Mouse (Mus musculus): Measurements from ENCODE around the gene Tshz3. TPM values are rescaled to one million over a fixed set of nuclear protein-coding genes. Genes with fewer than 3 reads are reported as not detected.

The Tshz3 gene
- polyA plus RNA-seq, 1 experiment from 2014 or later: 12.0 TPM

DNA sequence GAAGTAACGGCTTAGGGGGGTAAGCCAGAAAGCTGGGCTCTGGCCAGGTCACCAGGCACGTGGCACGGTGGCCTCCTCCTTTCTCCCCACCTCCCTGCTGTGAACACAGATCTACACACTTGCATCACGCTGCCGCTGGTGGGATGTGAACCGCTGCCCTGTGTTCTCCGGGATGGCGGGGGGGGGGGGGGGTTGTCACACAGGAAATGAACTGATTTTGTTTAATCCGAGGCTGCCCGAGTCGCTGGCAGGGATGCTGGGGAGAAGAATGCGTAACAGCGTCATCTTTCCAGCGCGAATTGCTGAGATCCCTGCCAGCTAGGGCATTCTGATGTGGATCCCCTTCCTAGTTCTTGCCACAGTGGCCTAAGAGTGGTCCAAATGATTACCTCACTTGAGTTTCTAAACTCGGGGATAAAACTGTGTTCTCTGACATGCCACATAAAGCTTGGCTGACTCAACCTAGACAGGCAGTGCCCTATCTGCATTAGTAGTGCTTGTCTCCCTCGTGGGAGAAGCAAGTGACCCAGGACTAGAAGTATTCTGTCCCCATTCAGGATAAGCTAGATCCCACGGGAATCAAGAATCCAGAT, 18.0 kb upstream of the Tshz3 start:
- 0 out of 2 replicates have a peak, but pooled peaks have one; percentile 19 for ATAC-seq (ENCODE audit: insufficient number of reproducible peaks, low FRiP score, low TSS enrichment, low read depth)
- Histone ChIP-seq H3K36me3 (no peaks in the 10 kb centered on the region), H3K27ac (replicated peaks) (no peak overlapping the region), H3K4me2 (replicated peaks) (peak overlapping the region; percentile 43), H3K4me3 (replicated peaks) (peak overlapping the region; percentile 27), H3K9me3 (replicated peaks) (no peaks in the 10 kb centered on the region), H3K9ac (no peak overlapping the region), H3K27me3 (peaks cover 47% of the 10 kb centered on the region), H3K4me1 (peaks cover 18% of the 10 kb centered on the region; the same call in 1 of the 2 replicates)
- under 1% methylated on average over 18 of the region's 18 CpGs for WGBS

DNA sequence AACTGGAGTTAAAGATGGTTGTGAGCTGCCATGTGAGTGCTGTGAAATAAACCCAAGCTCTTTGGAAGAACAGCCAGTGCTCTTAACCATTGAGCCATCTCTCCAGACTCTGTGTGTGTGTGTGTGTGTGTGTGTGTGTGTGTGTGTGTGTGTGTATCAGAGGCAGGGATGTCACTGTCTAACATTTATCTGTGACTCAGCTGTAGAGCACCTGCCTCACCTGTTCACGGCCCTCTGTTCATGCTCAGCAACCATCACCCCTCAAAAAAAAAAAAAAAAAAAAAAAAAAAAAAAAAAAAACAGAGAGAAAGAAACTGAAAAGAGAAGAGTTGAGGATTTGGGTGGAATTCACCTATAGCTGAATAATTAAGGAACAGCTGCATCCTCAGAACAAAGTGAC, 10.4 kb upstream of the Tshz3 start:
- Histone ChIP-seq H3K4me1 (peaks cover 16% of the 10 kb centered on the region), H3K4me2 (replicated peaks) (no peak overlapping the region), H3K9me3 (replicated peaks) (no peaks in the 10 kb centered on the region), H3K9ac (no peak overlapping the region), H3K27ac (replicated peaks) (no peak overlapping the region), H3K27me3 (peaks cover 42% of the 10 kb centered on the region), H3K4me3 (replicated peaks) (no peak overlapping the region), H3K36me3 (no peaks in the 10 kb centered on the region)
- 100% methylated on average over 1 of the region's 1 CpGs for WGBS
- no peak for ATAC-seq (ENCODE audit: insufficient number of reproducible peaks, low FRiP score, low TSS enrichment, low read depth)

DNA sequence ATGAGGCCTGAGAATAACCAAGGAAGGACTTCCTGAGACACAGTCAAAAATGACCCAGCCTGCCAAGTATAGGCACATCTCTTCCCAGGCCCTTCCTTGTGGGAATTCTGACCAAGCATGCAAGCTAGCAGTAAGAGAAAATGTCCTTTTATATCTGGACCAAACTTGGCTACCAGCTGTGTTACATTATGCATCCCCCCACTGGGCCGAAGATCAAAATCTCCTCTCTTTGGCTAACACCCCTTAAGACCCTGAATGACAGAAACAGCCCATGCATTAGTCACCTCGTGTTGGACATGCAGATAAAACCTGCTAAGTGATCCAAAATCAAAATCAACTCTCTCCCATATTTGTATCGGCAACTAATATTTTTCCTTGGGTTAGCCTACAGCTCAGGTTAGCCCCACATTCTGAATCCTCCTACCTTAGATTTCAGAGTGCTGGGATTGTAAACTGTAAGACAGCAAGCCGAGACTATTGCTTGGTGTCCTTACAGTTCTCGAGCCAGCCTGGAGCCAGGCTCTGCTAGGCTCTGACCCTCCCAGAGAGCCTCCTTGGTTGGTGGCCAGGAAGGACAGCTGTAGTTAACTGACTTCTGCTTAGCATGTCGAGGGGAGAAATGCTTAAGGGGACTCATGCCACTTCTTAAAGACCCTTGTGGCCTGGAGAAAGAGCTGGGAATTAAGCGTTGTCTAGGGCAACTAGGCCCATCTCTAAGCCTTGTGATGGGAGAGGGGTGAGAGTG, 8.7 kb upstream of the Tshz3 start:
- no peak overlapping the region for H3K9ac ChIP-seq
- H3K27me3 ChIP-seq: peaks cover 59% of the 10 kb centered on the region
- H3K4me2 ChIP-seq (replicated peaks): no peak overlapping the region
- no peak for ATAC-seq (ENCODE audit: insufficient number of reproducible peaks, low FRiP score, low TSS enrichment, low read depth)
- H3K9me3 ChIP-seq (replicated peaks): no peaks in the 10 kb centered on the region
- H3K4me1 ChIP-seq: peaks cover 16% of the 10 kb centered on the region
- H3K4me3 ChIP-seq (replicated peaks): no peak overlapping the region
- WGBS: 52% methylated on average over 7 of the region's 7 CpGs
- H3K27ac ChIP-seq (replicated peaks): no peak overlapping the region
- no peaks in the 10 kb centered on the region for H3K36me3 ChIP-seq

DNA sequence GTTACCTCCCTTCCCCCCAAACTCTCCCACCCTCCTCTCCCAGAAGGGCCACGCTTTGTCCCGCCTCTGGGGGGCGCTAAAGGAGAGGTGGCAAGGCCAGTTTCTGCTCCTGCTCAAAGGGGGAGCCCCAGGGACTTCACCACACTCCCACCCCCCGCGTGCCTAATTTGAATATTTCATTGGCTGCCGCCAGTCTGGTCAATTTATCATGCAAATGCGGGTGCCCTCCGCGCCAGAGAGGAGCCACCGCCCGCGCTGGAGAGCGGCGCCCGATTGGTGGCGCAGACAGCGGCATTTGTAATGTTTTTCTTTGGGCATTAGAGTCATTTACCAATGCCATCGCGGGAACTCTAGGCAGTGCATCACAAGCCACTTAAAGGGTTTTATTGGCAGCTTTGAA, 7.4 kb upstream of the Tshz3 start:
- Histone ChIP-seq H3K27ac (replicated peaks) (no peak overlapping the region), H3K4me2 (replicated peaks) (peak overlapping the region; percentile 29), H3K9ac (no peak overlapping the region), H3K9me3 (replicated peaks) (no peaks in the 10 kb centered on the region), H3K4me1 (peaks cover 21% of the 10 kb centered on the region), H3K27me3 (peaks cover 68% of the 10 kb centered on the region), H3K4me3 (replicated peaks) (no peak overlapping the region; the same call in 1 of the 2 replicates), H3K36me3 (no peaks in the 10 kb centered on the region)
- WGBS: 2% methylated on average over 19 of the region's 19 CpGs
- no peak for ATAC-seq (ENCODE audit: insufficient number of reproducible peaks, low FRiP score, low TSS enrichment, low read depth)

DNA sequence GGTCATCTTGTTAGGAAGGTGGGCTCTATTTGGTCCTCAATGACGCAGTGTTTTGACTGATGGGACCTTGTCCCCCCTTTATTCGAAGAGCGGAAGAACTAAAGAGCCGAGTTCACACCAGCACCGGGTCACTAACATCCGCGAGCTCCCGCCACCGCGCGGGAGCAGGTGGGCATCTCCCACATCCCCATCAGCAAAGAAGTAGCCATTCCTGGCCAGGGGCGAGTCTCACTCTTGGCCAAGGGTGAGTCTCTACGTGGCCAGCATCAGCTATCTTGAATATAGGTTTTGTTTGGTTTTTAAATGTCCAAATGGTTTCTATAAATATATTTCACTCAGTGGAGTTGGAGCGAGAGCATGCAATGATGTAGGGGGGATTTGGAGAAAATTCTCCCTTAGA, 6.3 kb upstream of the Tshz3 start:
- no peak overlapping the region for H3K27ac ChIP-seq (replicated peaks)
- H3K36me3 ChIP-seq: no peaks in the 10 kb centered on the region
- no peak for ATAC-seq (ENCODE audit: insufficient number of reproducible peaks, low FRiP score, low TSS enrichment, low read depth)
- H3K4me2 ChIP-seq (replicated peaks): peak overlapping the region; percentile 29
- H3K4me1 ChIP-seq: peaks cover 26% of the 10 kb centered on the region
- peak overlapping the region; percentile 1 for H3K4me3 ChIP-seq (replicated peaks)
- H3K9ac ChIP-seq: no peak overlapping the region
- 2% methylated on average over 14 of the region's 14 CpGs for WGBS
- peaks cover 73% of the 10 kb centered on the region for H3K27me3 ChIP-seq
- H3K9me3 ChIP-seq (replicated peaks): no peaks in the 10 kb centered on the region

DNA sequence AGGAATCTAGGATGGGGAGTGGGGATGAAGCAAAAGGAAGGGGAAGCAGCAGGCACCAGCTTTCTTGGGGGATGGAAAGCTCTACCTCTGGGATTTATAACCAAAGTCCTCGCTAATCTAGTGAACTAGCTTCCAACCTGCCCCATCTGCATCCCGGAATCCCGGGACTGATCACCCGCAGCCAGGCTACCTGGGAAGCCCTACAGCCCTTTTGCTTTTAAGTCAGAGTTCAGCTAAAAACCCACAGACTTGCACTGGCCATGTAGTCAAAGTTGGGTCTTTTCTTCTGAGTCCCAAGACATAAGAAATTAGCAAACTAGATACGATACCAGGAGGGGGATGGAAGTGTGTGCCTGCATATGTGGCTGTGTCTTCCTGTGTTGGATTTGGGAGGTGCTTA, 5.5 kb upstream of the Tshz3 start:
- no peak for ATAC-seq (ENCODE audit: insufficient number of reproducible peaks, low FRiP score, low TSS enrichment, low read depth)
- Histone ChIP-seq H3K36me3 (no peaks in the 10 kb centered on the region), H3K27ac (replicated peaks) (no peak overlapping the region), H3K4me2 (replicated peaks) (peak overlapping the region; percentile 29), H3K4me1 (peaks cover 26% of the 10 kb centered on the region), H3K27me3 (peaks cover 73% of the 10 kb centered on the region), H3K9me3 (replicated peaks) (no peaks in the 10 kb centered on the region), H3K4me3 (replicated peaks) (peak overlapping the region; percentile 1; the same call in 1 of the 2 replicates), H3K9ac (no peak overlapping the region)
- WGBS: 7% methylated on average over 5 of the region's 5 CpGs

DNA sequence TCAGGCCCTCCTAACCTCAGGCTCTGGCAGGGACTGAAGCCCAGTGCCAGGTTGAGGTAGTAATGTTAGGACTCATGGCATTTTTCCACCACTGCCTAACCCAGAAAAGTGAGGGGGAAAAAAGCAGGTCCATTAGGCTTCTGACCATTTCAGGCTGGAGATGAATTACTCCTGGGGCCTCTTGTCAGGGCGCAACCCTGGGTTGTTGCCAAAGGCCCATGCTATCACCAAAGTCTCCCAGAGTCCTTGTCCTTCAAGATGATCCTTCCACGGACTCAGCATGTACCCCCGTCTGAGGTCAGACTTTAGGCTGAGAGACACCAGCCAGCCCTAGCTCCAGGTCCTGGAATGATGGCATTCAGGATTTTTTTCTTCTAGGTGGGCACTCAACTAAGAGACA, 4.8 kb upstream of the Tshz3 start:
- Histone ChIP-seq H3K27ac (replicated peaks) (no peak overlapping the region), H3K27me3 (peaks cover 72% of the 10 kb centered on the region), H3K36me3 (no peaks in the 10 kb centered on the region), H3K9ac (no peak overlapping the region), H3K4me1 (peaks cover 26% of the 10 kb centered on the region), H3K4me3 (replicated peaks) (no peak overlapping the region), H3K9me3 (replicated peaks) (no peaks in the 10 kb centered on the region), H3K4me2 (replicated peaks) (no peak overlapping the region)
- WGBS: 34% methylated on average over 3 of the region's 3 CpGs
- no peak for ATAC-seq (ENCODE audit: insufficient number of reproducible peaks, low FRiP score, low TSS enrichment, low read depth)

DNA sequence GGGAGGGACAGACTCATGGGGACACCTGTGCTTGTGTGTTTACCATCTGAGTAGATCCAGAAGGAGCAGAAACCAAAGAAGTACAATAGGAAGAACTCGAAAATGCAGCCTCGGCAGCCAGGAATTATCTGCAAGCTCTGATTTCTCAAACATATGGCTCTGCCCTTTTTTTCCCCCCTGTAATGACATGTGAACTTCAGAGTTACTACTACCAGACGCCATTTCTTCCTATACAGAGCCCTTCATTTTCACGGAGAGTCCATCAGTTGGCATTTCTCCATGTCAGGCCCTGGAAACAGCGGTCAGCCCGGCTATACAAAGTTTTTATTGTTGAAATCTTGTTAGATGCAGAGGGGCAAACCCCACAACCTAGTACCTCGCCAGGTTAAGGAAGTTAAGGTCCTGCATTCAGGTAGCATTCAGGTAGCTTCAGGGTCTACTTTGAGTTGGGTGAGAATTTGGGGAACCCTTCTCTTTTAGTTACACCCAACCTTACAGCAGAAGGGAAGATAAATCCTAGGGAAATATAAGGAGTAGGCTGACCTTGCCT, 3.2 kb upstream of the Tshz3 start:
- H3K4me1 ChIP-seq: peaks cover 40% of the 10 kb centered on the region
- peaks cover 61% of the 10 kb centered on the region for H3K27me3 ChIP-seq
- H3K4me2 ChIP-seq (replicated peaks): peak overlapping the region; percentile 99
- H3K9me3 ChIP-seq (replicated peaks): no peaks in the 10 kb centered on the region
- H3K4me3 ChIP-seq (replicated peaks): peak overlapping the region; percentile 75
- no peaks in the 10 kb centered on the region for H3K36me3 ChIP-seq
- H3K27ac ChIP-seq (replicated peaks): no peak overlapping the region
- WGBS: 21% methylated on average over 7 of the region's 7 CpGs
- H3K9ac ChIP-seq: no peak overlapping the region
- ATAC-seq (ENCODE audit: insufficient number of reproducible peaks, low FRiP score, low TSS enrichment, low read depth): no peak

DNA sequence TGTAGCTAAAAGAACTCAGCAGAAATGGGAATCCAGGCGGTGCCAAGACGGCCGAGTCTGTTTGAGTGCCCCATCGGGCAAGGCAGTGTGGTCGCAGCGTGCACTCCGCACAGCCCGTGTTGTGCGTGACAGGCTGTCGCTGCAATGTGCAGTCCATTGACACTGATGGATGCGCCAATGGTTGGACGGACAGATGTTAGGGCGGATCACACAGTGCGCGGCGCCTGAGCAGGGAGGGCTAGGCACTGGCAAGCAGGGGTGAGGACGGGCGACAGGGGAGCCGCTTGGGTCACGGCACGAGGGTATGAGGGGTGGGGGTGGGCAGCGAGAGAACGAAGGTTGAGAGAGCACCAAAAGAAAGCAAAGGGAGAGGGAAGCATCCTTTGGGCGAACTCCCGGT, 2.6 kb upstream of the Tshz3 start:
- Histone ChIP-seq H3K27me3 (peaks cover 56% of the 10 kb centered on the region), H3K36me3 (no peaks in the 10 kb centered on the region), H3K27ac (replicated peaks) (no peak overlapping the region), H3K9me3 (replicated peaks) (no peaks in the 10 kb centered on the region), H3K4me2 (replicated peaks) (peak overlapping the region; percentile 99), H3K4me1 (peaks cover 39% of the 10 kb centered on the region), H3K9ac (peak overlapping the region; percentile 57; the same call in 1 of the 2 replicates), H3K4me3 (replicated peaks) (peak overlapping the region; percentile 75)
- no peak for ATAC-seq (ENCODE audit: insufficient number of reproducible peaks, low FRiP score, low TSS enrichment, low read depth)
- 1% methylated on average over 25 of the region's 25 CpGs for WGBS

DNA sequence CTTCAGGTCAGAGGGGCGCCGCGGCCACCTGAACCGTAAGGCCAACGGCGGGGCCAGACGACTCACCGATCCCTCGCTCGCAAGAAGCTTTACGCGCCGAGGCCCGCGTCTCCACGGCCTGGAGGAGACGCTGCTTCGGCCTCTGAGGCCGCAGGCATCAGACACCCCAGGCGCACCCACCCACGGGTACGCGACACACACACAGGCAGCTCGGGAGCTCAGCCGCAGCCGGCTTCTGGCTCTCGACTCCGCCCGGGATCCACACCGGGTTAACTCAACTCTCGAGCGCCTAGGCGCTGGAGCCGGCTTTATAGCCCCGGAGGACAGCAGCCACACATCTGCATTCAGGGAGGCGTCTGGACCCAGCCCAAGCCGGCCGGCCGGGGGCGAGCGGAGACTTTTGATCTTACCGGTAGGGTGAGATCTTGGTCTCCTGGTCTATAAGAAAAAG, 2.1 kb upstream of the Tshz3 start:
- no peak for ATAC-seq (ENCODE audit: insufficient number of reproducible peaks, low FRiP score, low TSS enrichment, low read depth)
- H3K9me3 ChIP-seq (replicated peaks): no peaks in the 10 kb centered on the region
- H3K36me3 ChIP-seq: no peaks in the 10 kb centered on the region
- H3K4me1 ChIP-seq: peaks cover 34% of the 10 kb centered on the region
- peaks cover 50% of the 10 kb centered on the region for H3K27me3 ChIP-seq
- peak overlapping the region; percentile 99 for H3K4me2 ChIP-seq (replicated peaks)
- peak overlapping the region; percentile 75 for H3K4me3 ChIP-seq (replicated peaks)
- under 1% methylated on average over 42 of the region's 42 CpGs for whole genome bisulfite sequencing
- H3K9ac ChIP-seq: peak overlapping the region; percentile 57
- H3K27ac ChIP-seq (replicated peaks): peak overlapping the region; percentile 89

DNA sequence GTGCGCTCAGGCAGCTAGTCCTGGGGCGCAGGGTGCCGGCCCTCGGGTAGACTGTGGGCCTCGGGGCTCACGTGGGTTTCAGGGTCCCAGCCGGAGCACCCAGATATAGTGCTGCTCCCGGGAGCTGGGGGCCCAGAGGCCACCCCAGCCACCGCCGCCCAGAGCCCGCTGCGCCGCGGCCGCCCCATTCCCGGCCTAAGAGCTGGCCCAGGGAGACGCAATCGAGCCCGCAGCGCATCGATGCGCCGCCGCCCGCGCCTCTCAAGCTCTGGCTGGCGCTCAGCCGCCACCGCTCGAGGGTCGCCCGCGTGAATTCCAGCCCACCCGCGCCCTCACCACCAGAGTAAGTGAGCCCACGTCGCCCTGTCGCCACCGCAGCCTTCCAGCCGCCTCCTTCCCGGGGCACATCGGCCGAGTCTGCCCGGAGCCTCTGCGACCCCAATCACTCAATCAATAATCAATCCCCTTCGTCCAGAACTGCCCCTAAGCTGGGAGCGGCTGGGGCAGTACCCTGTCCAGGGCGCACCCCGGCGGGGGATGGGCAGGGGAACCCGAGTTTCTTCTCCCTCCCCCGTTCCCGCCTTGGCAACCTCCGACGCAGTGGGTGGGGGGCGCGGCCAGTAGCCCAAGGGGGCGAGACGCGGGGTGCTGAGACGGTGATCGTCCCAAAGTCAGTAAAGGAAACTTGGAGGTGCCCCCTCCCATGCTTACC, 1.4 kb upstream of the Tshz3 start:
- Histone ChIP-seq H3K27me3 (peaks cover 44% of the 10 kb centered on the region), H3K27ac (replicated peaks) (peak overlapping the region; percentile 89), H3K4me3 (replicated peaks) (peak overlapping the region; percentile 75), H3K9ac (peak overlapping the region; percentile 57), H3K4me1 (peaks cover 27% of the 10 kb centered on the region), H3K4me2 (replicated peaks) (peak overlapping the region; percentile 99), H3K9me3 (replicated peaks) (no peaks in the 10 kb centered on the region), H3K36me3 (no peaks in the 10 kb centered on the region)
- peak; percentile 19 for ATAC-seq (ENCODE audit: insufficient number of reproducible peaks, low FRiP score, low TSS enrichment, low read depth)
- under 1% methylated on average over 61 of the region's 62 CpGs for WGBS
